Mouse (Mus musculus) hindbrain, embryonic 10.5 days (tissue): ENCODE data around the gene Hist2h2ac. TPM values are rescaled to one million over a fixed set of nuclear protein-coding genes. Genes with fewer than 3 reads are reported as not detected.
"Not testable (repeated sequence)": the region's sequence is repeated elsewhere in the genome, so short reads cannot be mapped to it uniquely, and the experiment has no call there.

Source experiments
- DNase-seq: peaks from one replicate; pipeline ENCODE4 v3.0.0-alpha.2; 2017; ENCODE audit warnings: low spot score
- H3K27ac ChIP-seq: fragments of 300-500 bp; sonication (generic); 2 replicates; pipeline ENCODE4 v1.5.1; 2016; ENCODE audit warnings: mild to moderate bottlenecking, moderate library complexity
- H3K27me3 ChIP-seq: fragments of 300-500 bp; sonication (generic); 2 replicates; pipeline ENCODE4 v1.6.1; 2016; ENCODE audit warnings: mild to moderate bottlenecking; ENCODE audit not compliant: poor library complexity, insufficient read depth, severe bottlenecking
- H3K36me3 ChIP-seq: fragments of 300-500 bp; sonication (generic); 2 replicates; pipeline ENCODE4 v1.6.1; 2016; ENCODE audit warnings: mild to moderate bottlenecking, moderate library complexity
- H3K4me1 ChIP-seq: fragments of 300-500 bp; sonication (generic); replicated peaks from 2 replicates; pipeline ENCODE4 v1.6.1; 2016; ENCODE audit warnings: mild to moderate bottlenecking
- H3K4me3 ChIP-seq: fragments of 300-500 bp; sonication (generic); 2 replicates; pipeline ENCODE4 v1.5.1; 2016; ENCODE audit warnings: mild to moderate bottlenecking, moderate library complexity
- H3K9me3 ChIP-seq: fragments of 300-500 bp; sonication (generic); 2 replicates; pipeline ENCODE4 v1.6.1; 2016; ENCODE audit warnings: mild to moderate bottlenecking, moderate library complexity
- WGBS: fragments of 180-500 bp; shearing (Covaris S2); methylation state at CpG from one replicate; pipeline ENCODE4 v1.1.7; 2016; 5-methylcytosine and 5-hydroxymethylcytosine counted together
- polyA plus RNA-seq: library from polyadenylated mRNA; unstranded; fragments of >200 nt; fragmentation: Nextera tagmentation; extraction: Ambion mirVana; gene quantifications from 2 replicates; pipeline ENCODE4 v1.2.1, GENCODE M21; 2016

Hist2h2ac gene
- polyA plus RNA-seq, 1 experiment from 2014 or later, result 7.6 TPM

- H3K27me3 ChIP-seq, H3K9me3 ChIP-seq, H3K36me3 ChIP-seq: not testable (repeated sequence)
- peak; percentile 81 for DNase-seq
- peak within 1 kb of the TSS; percentile 57 for H3K4me3 ChIP-seq
- H3K4me1 ChIP-seq, result peaks cover 48% of the 10 kb centered on the region
- WGBS, result under 1% methylated on average over 45 of the region's 88 CpGs
- peak within 1 kb of the TSS; percentile 96 for H3K27ac ChIP-seq
These were observed 24.6 kb upstream of the Hist2h2ac start, which contains the start of gene Hist2h2aa1 for GRCm38 (mm10) chr3:96245003-96245886. TSS of gene Hist2h2aa1 (plus strand) at chr3:96245497.

- WGBS, result 85% methylated on average over 7 of the region's 7 CpGs
- Histone ChIP-seq H3K4me1 (peaks cover 46% of the 10 kb centered on the region), H3K27me3 (no peaks in the 10 kb centered on the region), H3K36me3 (no peaks in the 10 kb centered on the region), H3K27ac (peak overlapping the region; percentile 96), H3K4me3 (peak overlapping the region; percentile 57; the same call in 1 of the 2 replicates), H3K9me3 (no peaks in the 10 kb centered on the region)
- DNase-seq, result no peak
These were observed 23.4 kb upstream of the Hist2h2ac start for GRCm38 (mm10) chr3:96243921-96244572.

GRCm38 (mm10) chr3:96240799-96241197, 20.1 kb upstream of the Hist2h2ac start:
- peak overlapping the region; percentile 42 for H3K4me3 ChIP-seq

GRCm38 (mm10) chr3:96239949-96240798, 19.5 kb upstream of the Hist2h2ac start, which contains the start of gene Hist2h2aa2:
TSS of gene Hist2h2aa2 (minus strand) at chr3:96240276.
- 3% methylated on average over 44 of the region's 85 CpGs for WGBS
- peak; percentile 74 for DNase-seq
- H3K4me3 ChIP-seq, result peak within 1 kb of the TSS; percentile 46
- H3K27me3 ChIP-seq, H3K9me3 ChIP-seq, H3K36me3 ChIP-seq: not testable (repeated sequence)
- peaks cover 43% of the 10 kb centered on the region for H3K4me1 ChIP-seq
- peak within 1 kb of the TSS; percentile 96 for H3K27ac ChIP-seq

More at GRCm38 (mm10) chr3:96240799-96241197, 20.1 kb upstream of the Hist2h2ac start:
- Histone ChIP-seq H3K27me3 (no peaks in the 10 kb centered on the region), H3K9me3 (no peaks in the 10 kb centered on the region), H3K27ac (peak overlapping the region; percentile 96), H3K36me3 (no peaks in the 10 kb centered on the region), H3K4me1 (peaks cover 43% of the 10 kb centered on the region)
- 79% methylated on average over 9 of the region's 9 CpGs for WGBS
- no peak for DNase-seq

- H3K9me3 ChIP-seq, DNase-seq, H3K27me3 ChIP-seq, H3K36me3 ChIP-seq: not testable (repeated sequence)
- Histone ChIP-seq H3K4me1 (peaks cover 34% of the 10 kb centered on the region), H3K27ac (peak within 1 kb of the TSS; percentile 91), H3K4me3 (peak within 1 kb of the TSS; percentile 60)
- under 1% methylated on average over 32 of the region's 68 CpGs for WGBS
These were observed 18.5 kb upstream of the Hist2h2ac start, which contains the start of gene Hist2h3c2 for GRCm38 (mm10) chr3:96238954-96239793. TSS of gene Hist2h3c2 (minus strand) at chr3:96239127.

- Histone ChIP-seq H3K9me3 (no peaks in the 10 kb centered on the region), H3K4me3 (peak overlapping the region; percentile 60), H3K27ac (peak overlapping the region; percentile 91), H3K27me3 (no peaks in the 10 kb centered on the region), H3K36me3 (no peaks in the 10 kb centered on the region), H3K4me1 (peaks cover 24% of the 10 kb centered on the region)
- under 1% methylated on average over 12 of the region's 12 CpGs for WGBS
- DNase-seq, result peak; percentile 36
These were observed 17.3 kb upstream of the Hist2h2ac start for GRCm38 (mm10) chr3:96237904-96238511.

GRCm38 (mm10) chr3:96237335-96237903, 16.7 kb upstream of the Hist2h2ac start:
- peak overlapping the region; percentile 91 for H3K27ac ChIP-seq
- 32% methylated on average over 7 of the region's 7 CpGs for WGBS
- H3K36me3 ChIP-seq, result no peaks in the 10 kb centered on the region
- H3K9me3 ChIP-seq, result no peaks in the 10 kb centered on the region
- peak overlapping the region; percentile 60 for H3K4me3 ChIP-seq
- H3K4me1 ChIP-seq, result peaks cover 24% of the 10 kb centered on the region
- no peaks in the 10 kb centered on the region for H3K27me3 ChIP-seq
- peak; percentile 43 for DNase-seq

GRCm38 (mm10) chr3:96236834-96237334, 16.2 kb upstream of the Hist2h2ac start:
- Histone ChIP-seq H3K9me3 (no peaks in the 10 kb centered on the region), H3K36me3 (no peaks in the 10 kb centered on the region), H3K27ac (peak overlapping the region; percentile 91), H3K4me3 (peak overlapping the region; percentile 60), H3K4me1 (peaks cover 24% of the 10 kb centered on the region), H3K27me3 (no peaks in the 10 kb centered on the region)
- peak; percentile 33 for DNase-seq
- 86% methylated on average over 4 of the region's 4 CpGs for WGBS

- H3K4me1 ChIP-seq, result peaks cover 21% of the 10 kb centered on the region
- no peak for DNase-seq
- H3K4me3 ChIP-seq, result no peak overlapping the region
- no peaks in the 10 kb centered on the region for H3K27me3 ChIP-seq
- no peaks in the 10 kb centered on the region for H3K36me3 ChIP-seq
- H3K9me3 ChIP-seq, result no peaks in the 10 kb centered on the region
- WGBS, result 55% methylated on average over 3 of the region's 3 CpGs
- H3K27ac ChIP-seq, result no peak overlapping the region; the same call in 1 of the 2 replicates
These were observed 15.2 kb upstream of the Hist2h2ac start for GRCm38 (mm10) chr3:96235836-96236235.

- no peaks in the 10 kb centered on the region for H3K27me3 ChIP-seq
- H3K36me3 ChIP-seq, result no peaks in the 10 kb centered on the region
- H3K9me3 ChIP-seq, result no peaks in the 10 kb centered on the region
- no peak overlapping the region for H3K27ac ChIP-seq
- no peak for DNase-seq
- WGBS, result 95% methylated on average over 2 of the region's 2 CpGs
- no peak overlapping the region for H3K4me3 ChIP-seq
- peaks cover 16% of the 10 kb centered on the region for H3K4me1 ChIP-seq
These were observed 14.2 kb upstream of the Hist2h2ac start for GRCm38 (mm10) chr3:96234914-96235313.

GRCm38 (mm10) chr3:96231758-96232120, 11.1 kb upstream of the Hist2h2ac start:
- no peaks in the 10 kb centered on the region for H3K36me3 ChIP-seq
- H3K27ac ChIP-seq, result no peak overlapping the region
- WGBS, result 74% methylated on average over 2 of the region's 2 CpGs
- H3K9me3 ChIP-seq, result no peaks in the 10 kb centered on the region
- H3K4me1 ChIP-seq, result peaks cover 10% of the 10 kb centered on the region; the same call in 1 of the 2 replicates
- DNase-seq, result no peak
- H3K4me3 ChIP-seq, result no peak overlapping the region
- H3K27me3 ChIP-seq, result no peaks in the 10 kb centered on the region
